Mouse (Mus musculus) hindbrain, embryonic 14.5 days (tissue): ENCODE results near the gene Gpd1l. TPM values are rescaled to one million over a fixed set of nuclear protein-coding genes. Genes with fewer than 3 reads are reported as not detected.

Experiments used
- ATAC-seq: fragments of 200-750 bp; cut with Nextera tagmentation; 2 replicates; pipeline ENCODE4 v1.8.0; 2017; ENCODE audit warnings: moderate number of reproducible peaks, mild to moderate bottlenecking, moderate TSS enrichment, moderate library complexity; ENCODE audit not compliant: low FRiP score
- DNase-seq: peaks from one replicate; pipeline ENCODE4 v3.0.0-alpha.2; 2015; ENCODE audit warnings: low spot score
- H3K27ac ChIP-seq: fragments of 300-500 bp; sonication (generic); 2 replicates; pipeline ENCODE4 v1.5.1; 2014; ENCODE audit warnings: mild to moderate bottlenecking, moderate library complexity
- H3K27me3 ChIP-seq: fragments of 300-500 bp; sonication (generic); 2 replicates; pipeline ENCODE4 v1.6.1; 2014; ENCODE audit warnings: mild to moderate bottlenecking, low read length, mixed read lengths; ENCODE audit not compliant: control insufficient read depth, insufficient read depth
- H3K36me3 ChIP-seq: fragments of 300-500 bp; sonication (generic); replicated peaks from 2 replicates; pipeline ENCODE4 v1.6.1; 2014; ENCODE audit not compliant: control insufficient read depth, insufficient read depth
- H3K4me1 ChIP-seq: fragments of 300-500 bp; sonication (generic); replicated peaks from 2 replicates; pipeline ENCODE4 v1.6.1; 2014; ENCODE audit warnings: antibody characterized with exemption, low read length, mixed read lengths; ENCODE audit not compliant: control insufficient read depth, insufficient read depth
- H3K4me2 ChIP-seq: fragments of 300-500 bp; sonication (generic); replicated peaks from 2 replicates; pipeline ENCODE4 v1.6.1; 2014; ENCODE audit warnings: mild to moderate bottlenecking, moderate library complexity
- H3K4me3 ChIP-seq: fragments of 300-500 bp; sonication (generic); replicated peaks from 2 replicates; pipeline ENCODE4 v1.5.1; 2014; ENCODE audit warnings: mild to moderate bottlenecking, low read length
- H3K9ac ChIP-seq: fragments of 300-500 bp; sonication (generic); 2 replicates; pipeline ENCODE4 v1.6.1; 2014
- H3K9me3 ChIP-seq: fragments of 300-500 bp; sonication (generic); 2 replicates; pipeline ENCODE4 v1.6.1; 2016; ENCODE audit warnings: low read length; ENCODE audit not compliant: control insufficient read depth
- WGBS: fragments of 180-500 bp; shearing (Covaris S2); extraction: QIAGEN DNeasy Blood & Tissue Kit; methylation state at CpG from one replicate; pipeline ENCODE4 v1.1.7; 2014; 5-methylcytosine and 5-hydroxymethylcytosine counted together
- polyA plus RNA-seq: library from polyadenylated mRNA; unstranded; fragments of >200 nt; fragmentation: Nextera tagmentation; extraction: Ambion mirVana; gene quantifications from 2 replicates; pipeline ENCODE4 v1.2.1, GENCODE M21; 2014

Gene Gpd1l
- polyA plus RNA-seq, 1 experiment from 2014 or later, result 21.0 TPM

- Histone ChIP-seq H3K27me3 (no peaks in the 10 kb centered on the region), H3K4me1 (no peaks in the 10 kb centered on the region), H3K4me3 (no peak overlapping the region), H3K9ac (no peak overlapping the region), H3K36me3 (no peaks in the 10 kb centered on the region), H3K9me3 (no peaks in the 10 kb centered on the region), H3K27ac (no peak overlapping the region), H3K4me2 (no peak overlapping the region)
- no peak for ATAC-seq
- no peak for DNase-seq
- WGBS, result 76% methylated on average over 4 of the region's 4 CpGs
Observed at GRCm38 (mm10) chr9:114960043-114960789, 26.4 kb upstream of the Gpd1l start.

GRCm38 (mm10) chr9:114956945-114957344 is 23.2 kb upstream of the Gpd1l start:
- Histone ChIP-seq H3K27ac (no peak overlapping the region), H3K9me3 (no peaks in the 10 kb centered on the region), H3K27me3 (no peaks in the 10 kb centered on the region), H3K4me3 (no peak overlapping the region), H3K4me2 (no peak overlapping the region), H3K36me3 (no peaks in the 10 kb centered on the region), H3K9ac (no peak overlapping the region), H3K4me1 (no peaks in the 10 kb centered on the region)
- WGBS, result 38% methylated on average over 5 of the region's 5 CpGs
- DNase-seq, result peak; percentile 66
- ATAC-seq, result no peak

- H3K36me3 ChIP-seq, result no peaks in the 10 kb centered on the region
- no peak overlapping the region for H3K4me3 ChIP-seq
- DNase-seq (no peak), ATAC-seq (no peak)
- H3K4me2 ChIP-seq, result no peak overlapping the region
- no peaks in the 10 kb centered on the region for H3K4me1 ChIP-seq
- H3K9ac ChIP-seq, result no peak overlapping the region
- H3K9me3 ChIP-seq, result no peaks in the 10 kb centered on the region
- H3K27ac ChIP-seq, result no peak overlapping the region
- H3K27me3 ChIP-seq, result no peaks in the 10 kb centered on the region
- 94% methylated on average over 11 of the region's 11 CpGs for WGBS
Observed at GRCm38 (mm10) chr9:114955340-114955739, 21.6 kb upstream of the Gpd1l start.

- no peaks in the 10 kb centered on the region for H3K27me3 ChIP-seq
- H3K9me3 ChIP-seq, result no peaks in the 10 kb centered on the region
- H3K4me1 ChIP-seq, result no peaks in the 10 kb centered on the region
- 39% methylated on average over 1 of the region's 1 CpGs for WGBS
- DNase-seq (no peak), ATAC-seq (no peak)
- no peak overlapping the region for H3K4me3 ChIP-seq
- H3K27ac ChIP-seq, result no peak overlapping the region
- no peaks in the 10 kb centered on the region for H3K36me3 ChIP-seq
- no peak overlapping the region for H3K4me2 ChIP-seq
- H3K9ac ChIP-seq, result no peak overlapping the region
Observed at GRCm38 (mm10) chr9:114952866-114953265, 19.1 kb upstream of the Gpd1l start.

- Histone ChIP-seq H3K4me1 (no peaks in the 10 kb centered on the region), H3K4me2 (no peak overlapping the region), H3K27me3 (no peaks in the 10 kb centered on the region), H3K36me3 (no peaks in the 10 kb centered on the region), H3K9me3 (no peaks in the 10 kb centered on the region), H3K4me3 (no peak overlapping the region), H3K9ac (no peak overlapping the region), H3K27ac (no peak overlapping the region)
- no peak for ATAC-seq
- DNase-seq, result no peak
- 54% methylated on average over 5 of the region's 5 CpGs for WGBS
Observed at GRCm38 (mm10) chr9:114948395-114948794, 14.6 kb upstream of the Gpd1l start.

- 91% methylated on average over 6 of the region's 6 CpGs for WGBS
Observed at GRCm38 (mm10) chr9:114945576-114945975, 11.8 kb upstream of the Gpd1l start.

GRCm38 (mm10) chr9:114944642-114945041 is 10.9 kb upstream of the Gpd1l start:
- DNase-seq (no peak), ATAC-seq (no peak)
- no peaks in the 10 kb centered on the region for H3K27me3 ChIP-seq
- H3K9me3 ChIP-seq, result no peaks in the 10 kb centered on the region
- no peak overlapping the region for H3K27ac ChIP-seq
- 89% methylated on average over 3 of the region's 3 CpGs for WGBS
- H3K4me2 ChIP-seq, result no peak overlapping the region
- H3K4me1 ChIP-seq, result no peaks in the 10 kb centered on the region
- no peak overlapping the region for H3K4me3 ChIP-seq
- no peak overlapping the region for H3K9ac ChIP-seq
- no peaks in the 10 kb centered on the region for H3K36me3 ChIP-seq

More at GRCm38 (mm10) chr9:114945576-114945975, 11.8 kb upstream of the Gpd1l start:
- no peak overlapping the region for H3K4me3 ChIP-seq
- ATAC-seq, result no peak
- H3K9me3 ChIP-seq, result no peaks in the 10 kb centered on the region
- H3K4me2 ChIP-seq, result no peak overlapping the region
- no peak for DNase-seq
- no peaks in the 10 kb centered on the region for H3K4me1 ChIP-seq
- H3K36me3 ChIP-seq, result no peaks in the 10 kb centered on the region
- no peaks in the 10 kb centered on the region for H3K27me3 ChIP-seq
- no peak overlapping the region for H3K9ac ChIP-seq
- no peak overlapping the region for H3K27ac ChIP-seq

- WGBS, result 76% methylated on average over 2 of the region's 2 CpGs
- ATAC-seq, result no peak
Observed at GRCm38 (mm10) chr9:114936687-114937086, 2.9 kb upstream of the Gpd1l start.

GRCm38 (mm10) chr9:114935321-114935720 is 1.5 kb upstream of the Gpd1l start:
- 0 out of 2 replicates have a peak, but pooled peaks cover 6% of the 10 kb centered on the region for H3K27me3 ChIP-seq
- DNase-seq (no peak), ATAC-seq (no peak)
- no peak overlapping the region for H3K4me2 ChIP-seq
- H3K4me1 ChIP-seq, result peaks cover 13% of the 10 kb centered on the region
- no peaks in the 10 kb centered on the region for H3K9me3 ChIP-seq
- H3K9ac ChIP-seq, result no peak overlapping the region
- no peak overlapping the region for H3K27ac ChIP-seq
- no peaks in the 10 kb centered on the region for H3K36me3 ChIP-seq
- H3K4me3 ChIP-seq, result no peak overlapping the region
- WGBS, result 77% methylated on average over 4 of the region's 4 CpGs

More at GRCm38 (mm10) chr9:114936687-114937086, 2.9 kb upstream of the Gpd1l start:
- Histone ChIP-seq H3K9me3 (no peaks in the 10 kb centered on the region), H3K4me1 (peaks cover 13% of the 10 kb centered on the region), H3K9ac (no peak overlapping the region), H3K27ac (no peak overlapping the region), H3K4me2 (no peak overlapping the region), H3K36me3 (no peaks in the 10 kb centered on the region), H3K27me3 (0 out of 2 replicates have a peak, but pooled peaks cover 6% of the 10 kb centered on the region), H3K4me3 (no peak overlapping the region)
- DNase-seq, result no peak
